Comparison of ENCODE assay signal across 8 mouse cellular contexts in genomic region chr2:92058936-92059335, GRCm38 (mm10). TPM values are rescaled to one million over a fixed set of nuclear protein-coding genes. Genes with fewer than 3 reads are reported as not detected.
A peak's percentile ranks its signal among the peaks of the same experiment; 100 is the strongest.
DNase-seq lines count a peak whose midpoint lies in the region; ATAC-seq lines count a peak whose summit lies in the region.

No protein-coding gene starts in this region.

- H3K4me3 ChIP-seq in heart, embryonic 10.5 days: peak overlapping the region; percentile 75
- peak overlapping the region; percentile 54 for H3K4me3 ChIP-seq in embryonic facial prominence, embryonic 15.5 days (replicated peaks)
- peak overlapping the region; percentile 51 for H3K4me3 ChIP-seq in liver, embryonic 11.5 days (ENCODE audit: low read depth, low read length)

- no peak for DNase-seq in heart, embryonic 10.5 days (ENCODE audit: low spot score)
- DNase-seq in heart, postnatal 36 days: no peak
- DNase-seq in 3T3-L1 (ENCODE audit: low read depth, low spot score): peak; percentile 58
- DNase-seq in liver, embryonic 11.5 days (ENCODE audit: low spot score): no peak
- no peak for DNase-seq in adrenal gland, postnatal 36 days
- DNase-seq in left cerebral cortex, postnatal 10 days (ENCODE audit: extremely low spot score in 1 of 2, low spot score in 2 of 2): no peak
- no peak for DNase-seq in right cerebral cortex, postnatal 14 days

- H3K9me3 ChIP-seq in heart, embryonic 10.5 days: no peaks in the 10 kb centered on the region
- H3K9me3 ChIP-seq in embryonic facial prominence, embryonic 15.5 days (replicated peaks): no peaks in the 10 kb centered on the region
- H3K9me3 ChIP-seq in liver, embryonic 11.5 days (ENCODE audit: control insufficient read depth, low read length): no peaks in the 10 kb centered on the region

- H3K36me3 ChIP-seq in heart, embryonic 10.5 days: no peaks in the 10 kb centered on the region
- no peaks in the 10 kb centered on the region for H3K36me3 ChIP-seq in embryonic facial prominence, embryonic 15.5 days
- no peaks in the 10 kb centered on the region for H3K36me3 ChIP-seq in liver, embryonic 11.5 days (ENCODE audit: control insufficient read depth, insufficient read depth, low read length)

- H3K9ac ChIP-seq in embryonic facial prominence, embryonic 15.5 days: peak overlapping the region; percentile 33
- H3K9ac ChIP-seq in liver, embryonic 11.5 days (ENCODE audit: low read depth, low read length): no peak overlapping the region

- H3K4me2 ChIP-seq in embryonic facial prominence, embryonic 15.5 days (replicated peaks): peak overlapping the region; percentile 94
- peak overlapping the region; percentile 86 for H3K4me2 ChIP-seq in liver, embryonic 11.5 days

- WGBS in heart, embryonic 10.5 days: 5% methylated on average over 11 of the region's 11 CpGs
- 1% methylated on average over 11 of the region's 11 CpGs for WGBS in embryonic facial prominence, embryonic 15.5 days
- WGBS in liver, embryonic 11.5 days: 3% methylated on average over 11 of the region's 11 CpGs

- peaks cover 58% of the 10 kb centered on the region for H3K27me3 ChIP-seq in heart, embryonic 10.5 days (ENCODE audit: insufficient read depth, poor library complexity, severe bottlenecking)
- H3K27me3 ChIP-seq in embryonic facial prominence, embryonic 15.5 days: peaks cover 28% of the 10 kb centered on the region
- peaks cover 36% of the 10 kb centered on the region for H3K27me3 ChIP-seq in liver, embryonic 11.5 days (replicated peaks; ENCODE audit: control insufficient read depth, insufficient read depth, low read length)

- no peak for ATAC-seq in embryonic facial prominence, embryonic 15.5 days (ENCODE audit: insufficient number of reproducible peaks, low FRiP score, low TSS enrichment, low read depth)
- ATAC-seq in liver, embryonic 11.5 days (replicated peaks; ENCODE audit: low FRiP score): no peak

- intact Hi-C loops in heart, postnatal 36 days (cut with DNase I): loop anchor here (1.0 to 5.0 kb wide), 5 partner anchors 51 to 373 kb away; partner anchors contain the start of gene Cry2
- intact Hi-C loops in left cerebral cortex, postnatal 10 days (cut with DNase I): loop anchor here (1.0 to 5.0 kb wide), 3 partner anchors 52 to 117 kb away; no protein-coding TSS in a partner anchor

- no peak overlapping the region; the same call in 1 of the 2 replicates for H3K27ac ChIP-seq in heart, embryonic 10.5 days
- no peak overlapping the region for H3K27ac ChIP-seq in embryonic facial prominence, embryonic 15.5 days (replicated peaks)
- H3K27ac ChIP-seq in liver, embryonic 11.5 days (ENCODE audit: low read depth, low read length): no peak overlapping the region

- H3K4me1 ChIP-seq in heart, embryonic 10.5 days: peaks cover 27% of the 10 kb centered on the region
- peaks cover 56% of the 10 kb centered on the region for H3K4me1 ChIP-seq in embryonic facial prominence, embryonic 15.5 days
- peaks cover 22% of the 10 kb centered on the region for H3K4me1 ChIP-seq in liver, embryonic 11.5 days (replicated peaks; ENCODE audit: control insufficient read depth, insufficient read depth, low read length)

RNA-seq across cellular contexts. Expression of gene Phf21a, which starts 34.0 kb away (rescaled TPM):
- 20.6 and 30.3 TPM in 2 replicates for polyA plus RNA-seq in heart, embryonic 10.5 days (2016; fragmentation: Nextera tagmentation; extraction: Ambion mirVana)
- total RNA-seq in heart, postnatal 36 days (2021): 10 to 100 TPM; 24.8 to 30.1 TPM
- polyA plus RNA-seq in embryonic facial prominence, embryonic 15.5 days (2015; fragmentation: Nextera tagmentation; extraction: Ambion mirVana): 36.1 and 37.6 TPM in 2 replicates
- polyA plus RNA-seq in liver, embryonic 11.5 days (2014; fragmentation: Nextera tagmentation; extraction: Ambion mirVana): 12.5 and 12.7 TPM in 2 replicates
- total RNA-seq in adrenal gland, postnatal 36 days (2021): 10 to 100 TPM; 60.6 to 74.1 TPM
- total RNA-seq in left cerebral cortex, postnatal 10 days (2021): 10 to 100 TPM; 67.0 to 73.3 TPM

RNA-seq across cellular contexts. Expression of gene Creb3l1, which starts 34.6 kb away (rescaled TPM):
- 7.2 and 8.6 TPM in 2 replicates for polyA plus RNA-seq in heart, embryonic 10.5 days (2016; fragmentation: Nextera tagmentation; extraction: Ambion mirVana)
- total RNA-seq in heart, postnatal 36 days (2021): 1 to 10 TPM; 4.4 TPM
- polyA plus RNA-seq in embryonic facial prominence, embryonic 15.5 days (2015; fragmentation: Nextera tagmentation; extraction: Ambion mirVana): 36.8 and 44.3 TPM in 2 replicates
- 5.7 and 6.1 TPM in 2 replicates for polyA plus RNA-seq in liver, embryonic 11.5 days (2014; fragmentation: Nextera tagmentation; extraction: Ambion mirVana)
- 10 to 100 TPM in 1 of 2 experiments, 1 to 10 TPM in 1; 6.2 to 30.5 TPM for total RNA-seq in adrenal gland, postnatal 36 days (2021)
- total RNA-seq in left cerebral cortex, postnatal 10 days (2021): 1 to 10 TPM; 7.8 to 8.6 TPM
